Mouse (Mus musculus) limb, embryonic 14.5 days (tissue): Measurements from ENCODE around the gene Slc48a1. TPM values are rescaled to one million over a fixed set of nuclear protein-coding genes. Genes with fewer than 3 reads are reported as not detected.

ENCODE experiments used
- ATAC-seq: fragments of 200-750 bp; cut with Nextera tagmentation; 2 replicates; pipeline ENCODE4 v1.8.0; 2017; ENCODE audit warnings: low read depth, moderate number of reproducible peaks, moderate TSS enrichment; ENCODE audit not compliant: low FRiP score
- DNase-seq: peaks from one replicate; pipeline ENCODE4 v3.0.0-alpha.2; 2015; ENCODE audit warnings: low spot score
- H3K27ac ChIP-seq: fragments of 300-500 bp; sonication (generic); replicated peaks from 2 replicates; pipeline ENCODE4 v1.5.1; 2014; ENCODE audit warnings: low read depth, mild to moderate bottlenecking, low read length, moderate library complexity, mixed read lengths
- H3K27me3 ChIP-seq: fragments of 300-500 bp; sonication (generic); 2 replicates; pipeline ENCODE4 v1.6.1; 2014; ENCODE audit warnings: low read length, mixed read lengths; ENCODE audit not compliant: control insufficient read depth, insufficient read depth
- H3K36me3 ChIP-seq: fragments of 300-500 bp; sonication (generic); 2 replicates; pipeline ENCODE4 v1.6.1; 2014; ENCODE audit warnings: mild to moderate bottlenecking, low read length, moderate library complexity, mixed read lengths; ENCODE audit not compliant: control insufficient read depth, insufficient read depth
- H3K4me1 ChIP-seq: fragments of 300-500 bp; sonication (generic); 2 replicates; pipeline ENCODE4 v1.6.1; 2014; ENCODE audit warnings: antibody characterized with exemption, low read length, mixed read lengths; ENCODE audit not compliant: control insufficient read depth, insufficient read depth
- H3K4me2 ChIP-seq: fragments of 300-500 bp; sonication (generic); replicated peaks from 2 replicates; pipeline ENCODE4 v1.6.1; 2014; ENCODE audit warnings: low read depth, mild to moderate bottlenecking, low read length, moderate library complexity; ENCODE audit not compliant: severe bottlenecking
- H3K4me3 ChIP-seq: fragments of 300-500 bp; sonication (generic); replicated peaks from 2 replicates; pipeline ENCODE4 v1.5.1; 2014; ENCODE audit warnings: low read length
- H3K9ac ChIP-seq: fragments of 300-500 bp; sonication (generic); 2 replicates; pipeline ENCODE4 v1.6.1; 2014; ENCODE audit warnings: mild to moderate bottlenecking, low read depth, low read length, moderate library complexity; ENCODE audit not compliant: severe bottlenecking
- H3K9me3 ChIP-seq: fragments of 300-500 bp; sonication (generic); 2 replicates; pipeline ENCODE4 v1.6.1; 2016; ENCODE audit warnings: low read length; ENCODE audit not compliant: control insufficient read depth
- POLR2A ChIP-seq: fragments of 200-500 bp; IDR thresholded peaks from 2 replicates; pipeline ENCODE4 v1.8.0; 2012; ENCODE audit warnings: inconsistent platforms, mild to moderate bottlenecking, moderate library complexity, borderline replicate concordance; ENCODE audit not compliant: insufficient read depth, insufficient read length; ENCODE audit errors: extremely low read depth
- WGBS: fragments of 180-500 bp; shearing (Covaris S2); extraction: QIAGEN DNeasy Blood & Tissue Kit; methylation state at CpG from one replicate; pipeline ENCODE4 v1.1.7; 2014; 5-methylcytosine and 5-hydroxymethylcytosine counted together
- polyA plus RNA-seq, 2 experiments: library from polyadenylated mRNA; depleted of rRNA in 1 of 2; stranded (reverse) in 1 of 2; unstranded in 1 of 2; fragments of >200 nt; fragmentation: Nextera tagmentation in 1 of 2; extraction: Ambion mirVana in 1 of 2; gene quantifications; 2 replicates each; pipeline versions ENCODE4 v1.2.1 to v1.2.3; 2012 to 2014

The Slc48a1 gene
- polyA plus RNA-seq, 2 experiments = 23.4 to 46.2 TPM

DNA sequence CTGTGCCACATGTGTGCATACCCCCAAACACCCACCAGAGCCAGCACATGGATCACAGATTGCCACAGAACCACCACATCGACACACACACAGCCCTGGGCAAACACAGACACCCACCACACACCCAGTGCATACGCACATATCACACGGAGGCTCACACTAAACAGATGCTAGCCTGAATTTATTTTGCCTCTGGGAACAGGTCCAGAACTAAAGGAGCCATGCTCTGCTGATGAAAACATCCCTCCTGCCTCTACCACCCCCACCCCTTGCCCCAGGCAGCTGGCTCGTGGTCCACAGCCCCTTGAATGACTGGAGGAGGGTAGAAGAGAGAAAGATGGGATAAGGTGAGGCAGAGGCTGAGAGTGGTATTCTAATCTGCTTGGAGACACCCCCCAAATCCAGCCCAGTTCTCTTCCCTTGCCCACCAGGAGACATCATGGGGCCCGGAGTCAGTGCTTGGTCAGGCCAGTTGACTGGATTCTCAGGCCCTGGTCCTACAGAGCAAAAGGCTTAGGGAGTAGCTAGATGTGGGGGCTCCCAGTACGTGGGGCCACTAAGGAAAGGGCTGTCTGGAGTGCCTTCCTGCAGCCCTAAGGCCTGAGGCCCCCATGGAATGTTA is 50.0 kb downstream of the Slc48a1 start:
- H3K4me2 ChIP-seq = peak overlapping the region; percentile 29
- H3K27ac ChIP-seq = peak overlapping the region; percentile 48
- no peak overlapping the region for H3K4me3 ChIP-seq
- H3K9me3 ChIP-seq = no peaks in the 10 kb centered on the region
- no peaks in the 10 kb centered on the region for H3K27me3 ChIP-seq
- TF ChIP-seq POLR2A = no peak
- peak overlapping the region; percentile 8 for H3K9ac ChIP-seq
- ATAC-seq (no peak), DNase-seq (peak; percentile 42)
- peaks cover 63% of the 10 kb centered on the region for H3K4me1 ChIP-seq
- WGBS = 34% methylated on average over 6 of the region's 6 CpGs
- peaks cover 5% of the 10 kb centered on the region; the same call in 1 of the 2 replicates for H3K36me3 ChIP-seq

DNA sequence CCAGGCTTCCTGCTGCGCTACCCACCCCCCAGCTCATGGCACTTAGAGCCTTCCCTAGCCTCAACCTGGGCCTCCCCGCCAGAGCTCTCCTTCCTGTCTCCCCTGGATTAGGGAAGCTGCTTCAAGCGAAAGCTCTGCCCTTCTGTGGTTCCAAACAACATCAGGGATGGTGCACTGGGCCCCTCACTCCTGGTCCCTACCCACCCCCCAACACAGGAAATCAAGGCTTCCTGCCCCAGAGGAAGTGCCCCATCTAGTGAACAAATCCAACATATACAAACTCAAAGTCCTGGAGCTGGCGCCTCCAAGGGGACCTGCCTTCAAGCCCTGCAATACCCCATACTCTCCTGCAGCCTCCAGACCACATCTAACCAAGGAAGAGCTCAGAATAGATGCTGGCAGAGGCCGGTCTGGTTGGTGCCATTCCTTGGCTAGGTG is 50.6 kb downstream of the Slc48a1 start:
- Histone ChIP-seq H3K4me2 (peak overlapping the region; percentile 79), H3K9ac (peak overlapping the region; percentile 98; the same call in 1 of the 2 replicates), H3K27ac (peak overlapping the region; percentile 48), H3K27me3 (no peaks in the 10 kb centered on the region), H3K9me3 (no peaks in the 10 kb centered on the region), H3K36me3 (peaks cover 4% of the 10 kb centered on the region; the same call in 1 of the 2 replicates), H3K4me1 (peaks cover 60% of the 10 kb centered on the region), H3K4me3 (no peak overlapping the region; the same call in 1 of the 2 replicates)
- no peak for TF ChIP-seq POLR2A
- WGBS = 36% methylated on average over 5 of the region's 5 CpGs
- no peak for ATAC-seq
- no peak for DNase-seq

DNA sequence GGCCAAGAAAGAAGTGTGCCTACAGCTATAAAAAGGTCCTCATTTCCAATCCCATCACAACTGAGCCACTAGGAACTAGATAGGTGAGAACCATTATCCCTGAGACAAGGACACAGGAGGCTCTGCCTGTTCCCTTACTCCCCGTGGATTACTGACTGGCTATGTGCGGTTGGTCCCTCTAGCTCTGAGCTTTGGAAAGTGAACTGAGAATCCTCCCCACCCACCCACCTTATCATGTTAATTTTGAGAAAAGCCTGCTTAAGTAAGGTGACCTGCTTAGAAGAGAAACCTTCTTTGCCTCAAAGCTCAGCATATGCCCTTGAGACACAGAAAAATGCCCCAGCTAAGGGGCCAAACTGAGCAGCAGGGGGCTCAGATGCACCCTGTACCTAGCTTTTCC is 51.1 kb downstream of the Slc48a1 start:
- Histone ChIP-seq H3K4me1 (peaks cover 56% of the 10 kb centered on the region), H3K9ac (peak overlapping the region; percentile 98; the same call in 1 of the 2 replicates), H3K27me3 (no peaks in the 10 kb centered on the region), H3K4me3 (peak overlapping the region; percentile 82; the same call in 1 of the 2 replicates), H3K36me3 (no peaks in the 10 kb centered on the region), H3K9me3 (no peaks in the 10 kb centered on the region), H3K27ac (peak overlapping the region; percentile 48), H3K4me2 (peak overlapping the region; percentile 79)
- ATAC-seq (no peak), DNase-seq (no peak)
- WGBS = 61% methylated on average over 2 of the region's 2 CpGs
- no peak for TF ChIP-seq POLR2A

DNA sequence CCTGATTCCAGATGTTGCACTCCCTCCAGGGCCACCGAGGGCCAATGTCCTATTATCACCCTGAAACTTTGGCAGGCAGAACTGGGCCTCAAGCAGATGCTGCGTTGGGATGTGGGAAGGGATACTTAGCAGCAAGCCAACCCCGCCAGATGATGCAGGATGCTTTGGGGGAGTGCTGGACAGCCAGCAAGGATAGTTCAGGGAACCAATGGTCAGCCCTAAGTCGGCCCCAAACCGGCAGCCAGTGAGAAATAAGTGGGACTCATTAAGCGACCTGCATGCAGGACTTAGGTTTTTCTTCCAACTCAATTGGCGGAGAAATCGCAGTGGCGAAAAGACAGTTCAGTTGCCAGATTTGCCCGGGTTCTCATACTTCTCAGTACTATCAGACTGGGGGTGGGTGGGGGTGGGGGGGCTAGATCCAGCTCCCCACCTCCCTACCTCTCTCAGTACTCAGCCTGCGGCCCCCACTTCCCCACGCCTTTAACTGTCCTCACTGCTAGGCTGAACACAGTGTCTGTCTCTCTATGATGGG is 52.0 kb downstream of the Slc48a1 start:
- ATAC-seq (peak; percentile 8; the same call in 1 of the 2 replicates), DNase-seq (no peak)
- Histone ChIP-seq H3K4me3 (peak overlapping the region; percentile 82), H3K27me3 (no peaks in the 10 kb centered on the region), H3K4me1 (peaks cover 48% of the 10 kb centered on the region), H3K36me3 (no peaks in the 10 kb centered on the region), H3K9ac (peak overlapping the region; percentile 98), H3K4me2 (peak overlapping the region; percentile 79), H3K9me3 (no peaks in the 10 kb centered on the region), H3K27ac (peak overlapping the region; percentile 97)
- WGBS = 14% methylated on average over 12 of the region's 12 CpGs
- TF ChIP-seq POLR2A = no peak

DNA sequence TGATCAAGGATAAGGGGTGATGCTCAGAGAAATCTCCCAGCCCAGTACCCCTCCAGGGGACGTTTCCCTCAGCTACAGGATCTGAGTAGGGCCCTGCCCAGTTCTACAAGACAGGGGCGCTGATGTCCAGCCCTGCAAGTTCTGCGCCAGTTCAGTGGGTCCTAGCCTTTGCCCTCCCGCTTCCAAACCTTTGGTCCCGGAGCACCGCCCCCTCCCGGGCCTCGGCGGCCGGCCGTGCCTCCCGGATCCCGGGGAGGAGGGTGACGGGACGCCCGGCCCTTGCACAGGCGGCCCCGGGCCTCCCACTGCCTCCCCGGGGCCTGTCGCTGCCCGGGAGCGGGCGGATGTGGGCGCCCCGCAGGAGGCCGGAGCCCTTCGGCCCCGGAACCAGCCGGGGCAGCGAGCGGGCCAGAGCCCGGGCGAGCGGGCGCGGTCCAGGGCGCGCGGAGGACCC is 52.5 kb downstream of the Slc48a1 start:
- peak overlapping the region; percentile 97 for H3K27ac ChIP-seq

More for the DNA sequence above, 52.5 kb downstream of the Slc48a1 start:
- Histone ChIP-seq H3K9ac (peak overlapping the region; percentile 98), H3K36me3 (no peaks in the 10 kb centered on the region), H3K4me1 (peaks cover 43% of the 10 kb centered on the region), H3K4me2 (peak overlapping the region; percentile 79), H3K9me3 (no peaks in the 10 kb centered on the region), H3K27me3 (no peaks in the 10 kb centered on the region), H3K4me3 (peak overlapping the region; percentile 82)
- no peak for TF ChIP-seq POLR2A
- peak; percentile 19; the same call in 1 of the 2 replicates for ATAC-seq
- DNase-seq = no peak
- WGBS = under 1% methylated on average over 26 of the region's 39 CpGs
